Mouse (Mus musculus): ENCODE results near the gene Foxl1. TPM values are rescaled to one million over a fixed set of nuclear protein-coding genes. Genes with fewer than 3 reads are reported as not detected.

Gene Foxl1
- polyA plus RNA-seq, 2 experiments: 0.18 to 0.40 TPM

GRCm38 (mm10) chr8:121104049-121104818 is 23.5 kb upstream of the Foxl1 start:
- DNase-seq (ENCODE audit: low spot score): peak; percentile 82
- no peak overlapping the region for H3K4me2 ChIP-seq (replicated peaks; ENCODE audit: low read depth, low read length, severe bottlenecking)
- 44% methylated on average over 17 of the region's 17 CpGs for WGBS
- no peaks in the 10 kb centered on the region for H3K27me3 ChIP-seq (ENCODE audit: control insufficient read depth, insufficient read depth, low read length)
- ATAC-seq (ENCODE audit: low FRiP score, low read depth): no peak; the same call in 1 of the 2 replicates
- H3K36me3 ChIP-seq (ENCODE audit: control insufficient read depth, insufficient read depth, low read length): peaks cover 56% of the 10 kb centered on the region
- H3K9me3 ChIP-seq (ENCODE audit: control insufficient read depth, low read length): no peaks in the 10 kb centered on the region
- no peak overlapping the region for H3K27ac ChIP-seq (replicated peaks; ENCODE audit: low read depth, low read length)
- no peak overlapping the region for H3K4me3 ChIP-seq (replicated peaks; ENCODE audit: low read length)
- H3K9ac ChIP-seq (ENCODE audit: low read depth, low read length, severe bottlenecking): no peak overlapping the region
- no peak for TF ChIP-seq POLR2A (IDR thresholded peaks at IDR 0.05; ENCODE audit: borderline replicate concordance, extremely low read depth, insufficient read depth, insufficient read length)
- H3K4me1 ChIP-seq (ENCODE audit: control insufficient read depth, insufficient read depth, low read length): peaks cover 6% of the 10 kb centered on the region; the same call in 1 of the 2 replicates

- Histone ChIP-seq H3K4me2 (replicated peaks; ENCODE audit: low read depth, low read length, severe bottlenecking) (peak within 1 kb of the TSS; percentile 82), H3K4me3 (replicated peaks; ENCODE audit: low read length) (peak within 1 kb of the TSS; percentile 93), H3K9ac (ENCODE audit: low read depth, low read length, severe bottlenecking) (peak within 1 kb of the TSS; percentile 87), H3K4me1 (ENCODE audit: control insufficient read depth, insufficient read depth, low read length) (peaks cover 6% of the 10 kb centered on the region; the same call in 1 of the 2 replicates), H3K27me3 (ENCODE audit: control insufficient read depth, insufficient read depth, low read length) (no peaks in the 10 kb centered on the region; the same call in none of the 2 replicates), H3K36me3 (ENCODE audit: control insufficient read depth, insufficient read depth, low read length) (peaks cover 30% of the 10 kb centered on the region), H3K27ac (replicated peaks; ENCODE audit: low read depth, low read length) (peak within 1 kb of the TSS; percentile 68), H3K9me3 (ENCODE audit: control insufficient read depth, low read length) (no peaks in the 10 kb centered on the region)
- DNase-seq (ENCODE audit: low spot score) (peak; percentile 98), ATAC-seq (ENCODE audit: low FRiP score, low read depth) (peak; percentile 93)
- no peak for TF ChIP-seq POLR2A (IDR thresholded peaks at IDR 0.05; ENCODE audit: borderline replicate concordance, extremely low read depth, insufficient read depth, insufficient read length)
- 2% methylated on average over 69 of the region's 75 CpGs for WGBS
These were observed 19.8 kb upstream of the Foxl1 start, which contains the start of gene Mthfsd for GRCm38 (mm10) chr8:121107668-121108656. Mthfsd (minus strand) TSS chr8:121108392.

DNA sequence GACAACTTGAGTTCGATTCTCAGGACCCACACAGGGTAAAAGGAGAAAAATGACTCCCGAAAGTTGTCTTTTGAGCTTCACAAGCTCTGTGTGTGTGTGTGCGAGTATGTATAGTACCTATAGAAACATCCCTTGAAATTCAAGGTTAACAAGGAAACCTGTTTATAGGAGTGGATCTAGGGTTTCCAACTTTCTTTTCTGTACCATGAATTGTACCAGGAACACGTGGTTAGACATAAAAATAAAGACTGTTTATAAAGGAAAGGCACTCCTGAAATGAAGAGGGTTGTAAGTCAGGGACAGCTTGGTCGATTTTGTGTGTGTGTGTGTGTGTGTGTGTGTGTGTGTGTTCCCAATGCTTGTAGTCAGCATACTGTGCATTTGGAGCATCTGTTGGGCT is 19.1 kb upstream of the Foxl1 start:
- no peak for ATAC-seq (ENCODE audit: low FRiP score, low read depth)
- no peak overlapping the region for H3K27ac ChIP-seq (replicated peaks; ENCODE audit: low read depth, low read length)
- TF ChIP-seq POLR2A (IDR thresholded peaks at IDR 0.05; ENCODE audit: borderline replicate concordance, extremely low read depth, insufficient read depth, insufficient read length): no peak

DNA sequence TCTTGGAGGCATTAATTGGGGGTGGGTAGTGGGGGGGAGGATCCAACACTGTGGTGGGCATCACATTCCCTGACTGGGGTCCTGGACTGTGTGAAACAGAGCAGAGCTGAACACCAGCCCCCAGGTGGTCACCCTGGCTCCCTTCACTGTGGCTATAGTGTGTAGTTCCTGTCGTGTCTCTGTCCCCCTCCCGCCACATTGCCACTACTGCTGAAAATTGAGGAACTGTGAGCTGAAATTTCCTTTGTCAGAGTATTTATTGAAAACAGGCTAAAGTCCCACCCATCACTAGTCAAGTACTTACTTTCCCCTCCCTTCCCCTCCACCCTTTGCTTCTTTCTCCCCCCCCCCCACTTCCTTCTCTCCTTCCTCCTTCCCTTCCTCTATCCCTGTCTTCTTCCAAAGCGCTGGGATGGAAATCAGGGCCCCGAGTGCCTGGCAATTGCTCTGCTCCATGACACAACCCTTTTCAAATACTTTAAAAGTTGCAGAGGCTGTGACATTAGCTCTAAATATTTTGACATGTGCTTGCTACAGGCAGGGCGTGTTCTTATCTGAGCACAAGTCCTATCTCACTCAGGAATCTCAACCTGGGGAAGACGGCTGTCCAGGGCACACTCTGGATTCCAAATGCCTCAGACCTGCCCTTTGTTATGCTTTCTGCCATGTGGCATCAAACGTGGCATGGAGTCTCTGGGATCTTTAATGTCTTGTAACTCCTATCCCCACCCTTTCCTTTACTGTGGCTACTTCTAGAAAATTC is 16.4 kb upstream of the Foxl1 start:
- no peak for TF ChIP-seq POLR2A (IDR thresholded peaks at IDR 0.05; ENCODE audit: borderline replicate concordance, extremely low read depth, insufficient read depth, insufficient read length)
- Histone ChIP-seq H3K4me3 (replicated peaks; ENCODE audit: low read length) (no peak overlapping the region), H3K27me3 (ENCODE audit: control insufficient read depth, insufficient read depth, low read length) (peaks cover 22% of the 10 kb centered on the region), H3K9ac (ENCODE audit: low read depth, low read length, severe bottlenecking) (no peak overlapping the region), H3K36me3 (ENCODE audit: control insufficient read depth, insufficient read depth, low read length) (peaks cover under 1% of the 10 kb centered on the region; the same call in 1 of the 2 replicates), H3K9me3 (ENCODE audit: control insufficient read depth, low read length) (no peaks in the 10 kb centered on the region), H3K27ac (replicated peaks; ENCODE audit: low read depth, low read length) (no peak overlapping the region), H3K4me1 (ENCODE audit: control insufficient read depth, insufficient read depth, low read length) (peaks cover 6% of the 10 kb centered on the region; the same call in 1 of the 2 replicates), H3K4me2 (replicated peaks; ENCODE audit: low read depth, low read length, severe bottlenecking) (no peak overlapping the region)
- DNase-seq (ENCODE audit: low spot score) (no peak), ATAC-seq (ENCODE audit: low FRiP score, low read depth) (no peak)
- WGBS: 59% methylated on average over 7 of the region's 7 CpGs

More for the DNA sequence above, 19.1 kb upstream of the Foxl1 start:
- Histone ChIP-seq H3K4me3 (replicated peaks; ENCODE audit: low read length) (peak overlapping the region; percentile 93), H3K36me3 (ENCODE audit: control insufficient read depth, insufficient read depth, low read length) (peaks cover 23% of the 10 kb centered on the region), H3K9ac (ENCODE audit: low read depth, low read length, severe bottlenecking) (peak overlapping the region; percentile 87), H3K4me2 (replicated peaks; ENCODE audit: low read depth, low read length, severe bottlenecking) (peak overlapping the region; percentile 82), H3K27me3 (ENCODE audit: control insufficient read depth, insufficient read depth, low read length) (peaks cover 3% of the 10 kb centered on the region), H3K4me1 (ENCODE audit: control insufficient read depth, insufficient read depth, low read length) (peaks cover 6% of the 10 kb centered on the region; the same call in 1 of the 2 replicates), H3K9me3 (ENCODE audit: control insufficient read depth, low read length) (no peaks in the 10 kb centered on the region)
- DNase-seq (ENCODE audit: low spot score): no peak
- WGBS: 20% methylated on average over 5 of the region's 5 CpGs
